Mouse (Mus musculus): Measurements from ENCODE around the gene Prr5l.

Prr5l gene

GRCm38 (mm10) chr2:101881471-101882162 is 1.2 kb downstream of the Prr5l start:
- no peak for DNase-seq (ENCODE audit: low read depth, low spot score)

DNA sequence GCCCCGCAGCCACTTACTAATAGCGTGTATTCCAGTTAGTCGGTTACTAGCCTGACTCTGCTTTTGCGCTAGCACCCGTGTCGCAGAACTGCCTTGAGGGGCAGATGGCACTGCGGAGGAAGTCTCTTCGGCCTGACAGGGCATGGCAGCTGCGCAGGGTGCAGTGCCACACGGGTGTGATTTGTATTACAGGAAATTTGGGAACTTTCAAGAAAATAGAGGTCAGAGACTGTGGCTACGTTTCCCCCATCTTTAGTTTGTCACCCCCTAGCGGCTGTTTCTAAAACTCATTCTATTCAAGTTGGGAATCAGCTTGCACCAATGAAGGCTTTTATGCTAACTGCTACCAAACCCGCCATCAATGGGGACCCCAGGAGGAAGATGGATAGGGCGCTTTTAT is 11.6 kb downstream of the Prr5l start:
- DNase-seq (ENCODE audit: low read depth, low spot score): peak; percentile 75

- no peak for DNase-seq (ENCODE audit: low read depth, low spot score)
Measured at GRCm38 (mm10) chr2:101868683-101869082, 14.1 kb downstream of the Prr5l start.

DNA sequence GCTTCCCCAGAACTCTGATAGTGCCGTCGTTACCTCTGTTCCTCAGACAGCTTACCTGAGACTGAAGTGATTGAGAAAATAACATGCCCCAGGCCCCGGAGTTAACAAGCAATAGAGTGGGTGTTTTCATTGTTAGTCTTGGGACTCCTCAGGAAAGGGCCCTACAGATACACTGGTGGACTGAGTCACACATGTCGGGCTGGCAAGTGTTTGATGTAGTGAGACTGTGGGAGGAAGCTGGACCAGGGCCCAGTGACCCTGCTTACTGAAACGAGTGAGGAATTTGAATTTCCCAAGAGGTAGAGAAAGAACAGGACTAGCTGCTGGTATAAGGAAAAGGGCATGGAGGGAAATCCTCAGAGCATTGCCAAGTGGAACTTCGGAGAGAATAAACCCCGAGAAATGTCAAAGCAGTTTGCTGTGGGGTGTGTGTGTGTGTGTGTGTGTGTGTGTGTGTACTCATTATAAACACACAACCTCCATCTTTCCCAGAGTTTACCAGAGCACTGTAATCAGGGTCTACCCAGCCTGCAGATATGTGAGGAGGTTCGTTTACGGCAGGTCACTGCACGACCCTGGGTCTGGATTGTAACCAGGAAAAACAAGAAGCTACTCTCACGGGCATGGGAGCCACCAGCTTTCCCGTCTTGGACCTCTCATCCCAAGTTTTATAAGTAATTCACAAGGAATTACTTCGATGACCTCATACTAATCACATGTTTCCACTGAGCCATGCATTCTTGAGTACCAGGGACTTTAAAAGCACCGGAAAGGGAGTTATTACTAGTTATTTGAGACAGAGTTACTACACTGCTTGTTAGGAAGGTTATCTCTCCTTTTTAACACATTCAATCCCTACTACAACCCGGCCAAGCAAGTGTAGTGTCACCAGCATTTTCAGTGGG is 20.4 kb downstream of the Prr5l start:
- DNase-seq (ENCODE audit: low read depth, low spot score): no peak

- no peak for DNase-seq (ENCODE audit: low read depth, low spot score)
Measured at GRCm38 (mm10) chr2:101860920-101861485, 21.8 kb downstream of the Prr5l start.

- DNase-seq (ENCODE audit: low read depth, low spot score): no peak
Measured at GRCm38 (mm10) chr2:101856174-101856573, 26.7 kb downstream of the Prr5l start.

DNA sequence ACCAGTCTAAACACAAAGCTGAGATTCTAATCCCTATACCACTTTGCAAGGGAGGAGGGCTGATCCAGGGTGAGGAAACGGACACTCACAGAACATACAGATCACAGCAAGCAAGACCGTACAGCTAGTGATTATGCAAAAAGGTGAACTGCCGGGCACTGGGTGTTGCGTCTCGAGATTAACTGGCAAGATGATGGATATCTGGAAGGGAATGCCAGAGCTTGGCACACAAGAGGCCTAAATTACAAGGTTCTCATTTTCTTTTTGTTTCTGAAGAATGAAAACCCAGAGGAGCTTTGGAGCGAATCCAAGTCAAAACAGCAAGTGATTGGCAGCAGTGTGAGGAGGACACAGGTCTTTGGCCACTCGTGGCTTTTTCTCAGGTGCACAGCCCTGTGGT is 28.0 kb downstream of the Prr5l start:
- no peak for DNase-seq (ENCODE audit: low read depth, low spot score)

DNA sequence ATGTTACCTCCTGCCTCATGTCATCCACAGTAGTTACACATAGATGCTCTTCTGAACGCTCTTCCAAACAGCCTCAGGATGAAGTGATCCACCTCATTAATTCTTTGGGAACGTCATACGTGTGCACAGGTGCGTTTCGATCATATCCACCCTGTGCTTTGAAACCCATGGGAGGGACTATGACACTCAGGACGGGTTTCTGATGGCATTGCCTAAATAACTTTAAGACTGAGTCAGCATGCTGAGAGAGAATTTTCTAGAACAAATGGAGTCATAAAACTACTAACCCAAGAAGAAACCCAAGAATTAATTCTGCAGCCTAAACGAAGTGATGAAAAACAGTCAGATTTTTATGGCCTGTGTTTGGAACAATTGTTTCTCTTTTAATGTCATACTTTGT is 40.1 kb downstream of the Prr5l start:
- DNase-seq (ENCODE audit: low read depth, low spot score): no peak

- no peak for DNase-seq (ENCODE audit: low read depth, low spot score)
Measured at GRCm38 (mm10) chr2:101834816-101835523, 47.9 kb downstream of the Prr5l start.

DNA sequence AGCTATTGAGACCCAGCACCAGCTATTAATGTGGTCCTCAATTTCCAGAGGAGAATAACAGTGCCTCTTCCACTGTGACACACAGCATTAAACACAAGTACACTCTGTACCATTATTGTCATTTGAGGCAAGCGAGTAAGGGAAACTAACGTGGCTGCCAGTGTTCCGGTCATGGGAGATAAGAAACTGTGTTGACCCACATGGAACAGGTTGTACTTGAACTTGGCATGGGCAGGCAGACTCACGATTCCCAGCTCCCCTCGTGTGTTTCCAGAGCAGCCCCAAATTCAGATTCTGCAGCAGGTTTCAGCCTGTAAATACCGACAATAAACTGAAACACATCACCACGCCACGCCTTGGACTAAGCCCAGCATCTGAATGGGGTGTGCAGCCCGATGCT is 50.5 kb downstream of the Prr5l start:
- no peak for DNase-seq (ENCODE audit: low read depth, low spot score)

- no peak for DNase-seq (ENCODE audit: low read depth, low spot score)
Measured at GRCm38 (mm10) chr2:101831851-101832250, 51.0 kb downstream of the Prr5l start.

DNA sequence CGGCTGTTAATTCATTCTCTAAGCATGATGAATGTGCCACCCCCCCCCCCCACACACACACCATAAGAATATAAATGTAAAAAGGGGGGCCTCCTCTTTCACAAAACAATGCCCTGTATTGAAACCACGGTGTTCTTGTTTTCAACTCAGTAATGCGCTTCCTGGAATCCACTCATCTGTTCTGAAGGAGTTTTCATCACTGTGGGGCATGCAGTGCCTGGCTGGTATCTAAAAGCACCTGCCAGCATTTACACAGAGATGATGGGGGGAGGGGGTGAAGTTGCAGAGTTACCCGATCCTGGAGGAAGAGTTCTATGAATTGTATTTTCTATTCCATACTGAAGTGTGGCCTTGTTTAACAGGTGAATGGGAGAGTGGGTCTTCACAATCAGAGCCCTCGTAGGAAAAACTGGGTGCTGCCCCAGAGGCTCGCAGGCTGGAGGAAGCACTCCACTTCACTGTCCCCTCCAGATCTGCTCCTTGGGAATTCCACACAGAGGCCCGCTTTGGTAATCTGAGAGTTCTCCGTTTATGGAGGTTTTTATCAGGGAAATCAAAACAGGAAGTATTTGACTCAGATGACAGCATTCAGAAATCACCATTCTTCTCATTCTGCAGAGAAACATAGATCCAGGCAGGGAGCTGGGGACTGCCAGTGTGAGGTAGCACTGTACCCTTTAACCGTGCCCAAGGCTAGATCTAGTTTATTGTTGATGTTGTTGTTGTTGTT is 52.5 kb downstream of the Prr5l start:
- no peak for DNase-seq (ENCODE audit: low read depth, low spot score)

GRCm38 (mm10) chr2:101829013-101829412 is 53.8 kb downstream of the Prr5l start:
- DNase-seq (ENCODE audit: low read depth, low spot score): no peak

DNA sequence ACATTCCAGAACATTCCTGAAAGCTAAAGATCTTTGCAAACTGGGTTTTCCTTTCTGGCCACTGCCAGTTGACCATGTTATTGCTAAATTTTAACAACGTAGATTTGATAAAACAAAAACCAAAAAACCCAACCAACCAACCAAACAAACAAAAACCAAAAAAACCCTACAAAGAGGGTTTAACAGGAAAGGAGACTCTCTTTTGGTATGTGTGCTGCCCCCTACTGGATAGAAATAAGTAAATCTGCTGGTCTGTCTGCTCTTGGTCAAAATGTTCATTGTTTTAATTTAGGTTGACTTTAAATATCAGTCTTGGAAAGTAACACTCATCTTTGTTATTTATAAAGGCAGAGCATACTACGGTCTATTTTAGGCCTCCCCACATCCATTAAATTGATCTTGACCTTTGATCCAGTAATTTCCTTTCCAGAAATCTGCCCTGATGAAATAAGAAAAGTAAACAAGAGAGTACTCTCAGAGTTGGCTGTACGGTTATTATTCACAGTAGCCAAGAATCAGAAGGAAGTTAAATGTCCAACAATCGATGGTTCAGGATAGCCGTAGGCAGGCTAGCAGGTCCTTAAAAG is 54.7 kb downstream of the Prr5l start:
- peak; percentile 67 for DNase-seq (ENCODE audit: low read depth, low spot score)

DNA sequence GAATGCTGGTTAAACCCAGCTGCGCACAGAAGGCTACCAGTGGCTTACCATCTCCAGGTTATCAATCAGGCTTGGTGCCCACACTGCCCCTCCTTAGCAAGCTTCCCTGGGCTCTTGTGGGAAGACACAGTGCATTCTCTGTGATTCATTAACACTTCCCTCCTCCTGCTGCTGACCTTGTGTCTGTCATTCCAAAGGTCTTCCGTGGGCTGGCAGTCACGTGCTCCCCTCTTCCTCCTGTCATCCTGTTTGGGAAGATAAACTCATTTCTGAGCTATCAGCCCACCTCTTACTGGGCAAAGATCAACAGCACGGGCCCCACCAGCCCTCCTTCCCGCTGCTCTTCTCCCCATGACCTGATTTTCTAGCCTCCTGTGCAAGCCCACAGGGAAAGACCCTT is 55.2 kb downstream of the Prr5l start:
- DNase-seq (ENCODE audit: low read depth, low spot score): peak; percentile 25

- DNase-seq (ENCODE audit: low read depth, low spot score): peak; percentile 14
Measured at GRCm38 (mm10) chr2:101826950-101827600, 55.8 kb downstream of the Prr5l start.

DNA sequence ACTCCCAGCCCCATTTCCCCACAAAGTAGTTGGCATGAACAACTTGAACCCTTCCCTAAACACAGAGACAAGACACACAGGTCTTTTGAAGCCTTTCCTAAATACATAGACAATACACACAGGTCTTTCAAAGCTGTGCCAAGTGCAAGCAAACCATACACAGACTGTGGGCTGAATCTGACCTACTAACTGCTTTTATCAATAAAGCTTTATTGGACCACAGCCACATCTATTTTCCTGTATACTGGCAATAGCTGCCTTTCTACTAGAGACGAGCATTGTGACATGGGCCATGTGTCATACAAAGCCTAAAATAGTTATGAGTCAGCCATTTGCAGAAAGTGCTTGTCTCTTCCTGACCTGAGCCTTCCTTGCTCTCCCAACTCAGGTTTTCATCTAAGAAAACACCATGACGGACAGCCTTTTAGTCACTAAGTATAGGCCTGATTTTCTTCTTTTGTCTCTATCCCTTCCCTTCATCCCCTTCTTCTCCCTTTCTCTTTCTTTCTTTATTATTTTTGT is 56.6 kb downstream of the Prr5l start:
- no peak for DNase-seq (ENCODE audit: low read depth, low spot score)

GRCm38 (mm10) chr2:101825226-101826120 is 57.4 kb downstream of the Prr5l start:
- DNase-seq (ENCODE audit: low read depth, low spot score): no peak

- DNase-seq (ENCODE audit: low read depth, low spot score): peak; percentile 88
Measured at GRCm38 (mm10) chr2:101823821-101824220, 59.0 kb downstream of the Prr5l start.
